8 mouse cellular contexts compared by ENCODE assay signal in the genomic region with DNA sequence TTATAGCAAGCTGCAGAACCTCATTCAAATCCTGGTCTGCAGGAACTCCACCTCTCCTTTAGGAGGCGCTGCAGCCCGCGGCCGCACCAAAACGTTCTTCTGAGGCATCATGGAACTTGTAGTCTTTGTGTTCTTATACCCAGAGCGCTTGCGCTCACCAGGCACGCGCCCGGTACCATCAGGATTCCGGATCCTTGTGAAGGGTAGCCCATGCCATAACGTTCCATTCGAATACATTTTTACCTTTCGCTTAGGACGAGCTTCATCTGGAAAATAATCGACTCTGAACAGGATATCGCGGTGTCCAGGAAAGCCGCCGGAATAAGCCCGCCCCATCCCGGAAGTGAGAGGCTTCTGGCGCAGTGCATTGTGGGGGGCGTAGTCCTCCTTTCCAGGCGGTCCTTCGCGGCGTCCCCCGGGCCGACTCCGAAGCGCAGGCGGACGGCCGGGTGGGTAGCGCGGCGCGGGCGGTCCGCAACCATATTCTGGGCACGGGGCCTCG. TPM values are rescaled to one million over a fixed set of nuclear protein-coding genes. Genes with fewer than 3 reads are reported as not detected.
DNase-seq lines count a peak whose midpoint lies in the region; ATAC-seq lines count a peak whose summit lies in the region.

A gene (plus strand): TSS at position 418 of the 502 bp plus-strand sequence.

- DNase-seq in CD4-positive helper T cell, adult 2 months (ENCODE audit: low read depth, low spot score): peak; percentile 94
- peak; percentile 88 for DNase-seq in brain, embryonic 18.5 days (ENCODE audit: low read depth, low spot score)
- peak; percentile 96 for DNase-seq in kidney, postnatal 10 days
- peak; percentile 90 to 92 for DNase-seq in natural killer cell, adult 2 months (ENCODE audit: low spot score in 2 of 2)

- H3K9ac ChIP-seq in heart, embryonic 13.5 days: peak within 1 kb of the TSS; percentile 95
- peak within 1 kb of the TSS; percentile 83 for H3K9ac ChIP-seq in liver, embryonic 12.5 days
- H3K9ac ChIP-seq in stomach, embryonic 15.5 days: peak within 1 kb of the TSS; percentile 77

- peaks cover 56% of the 10 kb centered on the region for H3K4me1 ChIP-seq in heart, embryonic 13.5 days
- H3K4me1 ChIP-seq in liver, embryonic 12.5 days: peaks cover 66% of the 10 kb centered on the region
- H3K4me1 ChIP-seq in stomach, embryonic 15.5 days: peaks cover 33% of the 10 kb centered on the region

- H3K9me3 ChIP-seq in heart, embryonic 13.5 days: no peaks in the 10 kb centered on the region
- H3K9me3 ChIP-seq in liver, embryonic 12.5 days (replicated peaks): no peaks in the 10 kb centered on the region
- H3K9me3 ChIP-seq in stomach, embryonic 15.5 days: no peaks in the 10 kb centered on the region

- WGBS in heart, embryonic 13.5 days: under 1% methylated on average over 43 of the region's 43 CpGs
- WGBS in liver, embryonic 12.5 days (ENCODE audit: insufficient replicate concordance): under 1% methylated on average over 43 of the region's 43 CpGs
- WGBS in stomach, embryonic 15.5 days: under 1% methylated on average over 42 of the region's 43 CpGs

- H3K27me3 ChIP-seq in heart, embryonic 13.5 days (replicated peaks): no peaks in the 10 kb centered on the region
- no peaks in the 10 kb centered on the region for H3K27me3 ChIP-seq in liver, embryonic 12.5 days (replicated peaks)
- no peaks in the 10 kb centered on the region for H3K27me3 ChIP-seq in stomach, embryonic 15.5 days (replicated peaks)

- peak within 1 kb of the TSS; percentile 91 for H3K4me2 ChIP-seq in heart, embryonic 13.5 days
- peak within 1 kb of the TSS; percentile 98 for H3K4me2 ChIP-seq in liver, embryonic 12.5 days
- peak within 1 kb of the TSS; percentile 77 for H3K4me2 ChIP-seq in stomach, embryonic 15.5 days

- peak; percentile 73 for ATAC-seq in erythroid progenitor cell, adult 5-6 weeks (replicated peaks; ENCODE audit: low FRiP score, poor library complexity, severe bottlenecking)
- peak; percentile 86 for ATAC-seq in heart, embryonic 13.5 days (ENCODE audit: extremely low read depth, insufficient number of reproducible peaks, low FRiP score, low TSS enrichment)
- peak; percentile 84 for ATAC-seq in liver, embryonic 12.5 days
- ATAC-seq in stomach, embryonic 15.5 days (ENCODE audit: insufficient read depth, low FRiP score, low read depth): peak; percentile 90

- H3K36me3 ChIP-seq in heart, embryonic 13.5 days: peaks cover 18% of the 10 kb centered on the region
- peaks cover 13% of the 10 kb centered on the region for H3K36me3 ChIP-seq in liver, embryonic 12.5 days
- H3K36me3 ChIP-seq in stomach, embryonic 15.5 days: peaks cover 5% of the 10 kb centered on the region; the same call in 1 of the 2 replicates

- H3K4me3 ChIP-seq in heart, embryonic 13.5 days: peak within 1 kb of the TSS; percentile 88
- H3K4me3 ChIP-seq in liver, embryonic 12.5 days: peak within 1 kb of the TSS; percentile 87
- peak within 1 kb of the TSS; percentile 87 for H3K4me3 ChIP-seq in stomach, embryonic 15.5 days (replicated peaks)

- peak within 1 kb of the TSS; percentile 88 for H3K27ac ChIP-seq in heart, embryonic 13.5 days (replicated peaks)
- peak within 1 kb of the TSS; percentile 91 for H3K27ac ChIP-seq in liver, embryonic 12.5 days
- peak within 1 kb of the TSS; percentile 87 for H3K27ac ChIP-seq in stomach, embryonic 15.5 days

RNA-seq across cellular contexts. Expression of the gene that starts here (rescaled TPM):
- 9.6 and 22.0 TPM in 2 replicates for total RNA-seq in erythroid progenitor cell, adult 5-6 weeks (2015; ENCODE audit: low replicate concordance)
- total RNA-seq in erythroid progenitor cell, adult 5-6 weeks (2017; ENCODE audit: low replicate concordance): 11.0 and 18.6 TPM in 2 replicates
- 44.8 and 47.1 TPM in 2 replicates for polyA plus RNA-seq in heart, embryonic 13.5 days (2015; fragmentation: Nextera tagmentation; extraction: Ambion mirVana)
- polyA plus RNA-seq in liver, embryonic 12.5 days (2016; fragmentation: Nextera tagmentation; extraction: Ambion mirVana): 53.0 and 53.2 TPM in 2 replicates
- polyA plus RNA-seq in stomach, embryonic 15.5 days (2015; fragmentation: Nextera tagmentation; extraction: Ambion mirVana): 61.6 and 63.3 TPM in 2 replicates

Comparison
In these comparisons a context has a peak if more than half of its experiments do, and no peak if none do; other contexts are left out.
1. Peak in every context shown above with its lines: DNase-seq, ATAC-seq, H3K4me3 ChIP-seq and H3K27ac ChIP-seq.